Mouse (Mus musculus) B cell, adult 2 months (primary cell): Measurements from ENCODE around the gene Ccn5.

Source experiments
- DNase-seq, 2 experiments: peaks; one replicate each; pipeline ENCODE4 v3.0.0; 2022

The Ccn5 gene

DNA sequence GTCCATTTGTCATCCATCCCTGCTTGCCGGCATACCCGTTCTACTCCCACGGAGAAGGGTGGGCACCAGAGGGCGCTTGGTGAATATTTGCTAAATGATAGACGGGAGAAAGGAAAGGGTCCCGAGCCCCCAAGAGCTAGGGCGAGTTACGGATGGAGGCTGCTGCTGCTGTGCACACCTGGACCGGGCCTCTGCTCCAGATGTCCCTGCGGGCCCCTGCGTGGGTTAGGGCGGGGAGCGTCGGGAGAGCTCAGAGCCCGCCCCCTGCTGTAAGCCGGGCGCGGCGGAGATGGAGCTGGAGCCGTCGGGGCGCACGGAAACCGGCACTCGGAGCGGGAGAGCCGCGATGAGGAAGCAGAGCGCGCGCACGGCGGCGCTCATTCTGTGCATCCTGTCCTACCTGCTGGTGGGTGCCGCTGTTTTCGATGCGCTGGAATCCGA is 32.8 kb downstream of the Ccn5 start, which contains the start of gene Kcnk15:
Gene Kcnk15 (plus strand): TSS at position 191 of the 441 bp plus-strand sequence.
- DNase-seq, result no peak

DNA sequence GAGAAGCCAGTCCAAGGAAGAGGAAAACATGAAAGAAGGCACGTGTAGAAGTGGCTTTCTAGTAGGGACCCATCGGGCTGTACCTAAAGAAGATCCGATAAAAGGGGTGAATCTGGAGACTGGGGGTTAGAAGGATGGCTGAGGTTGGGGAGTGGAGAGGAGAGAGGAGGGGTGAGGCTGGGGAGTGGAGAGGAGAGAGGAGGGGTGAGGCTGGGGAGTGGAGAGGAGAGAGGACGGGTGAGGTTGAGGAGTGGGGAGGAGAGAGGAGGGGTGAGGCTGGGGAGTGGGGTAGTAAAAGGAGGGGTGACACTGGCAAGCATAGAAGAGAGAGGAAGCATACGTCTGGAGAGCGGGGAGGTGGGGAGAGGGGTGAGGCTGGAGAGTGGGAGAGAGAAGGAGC is 36.6 kb downstream of the Ccn5 start:
- no peak for DNase-seq

- peak; percentile 51 to 60 for DNase-seq
These were observed 37.7 kb downstream of the Ccn5 start for GRCm38 (mm10) chr2:163858254-163858947.

DNA sequence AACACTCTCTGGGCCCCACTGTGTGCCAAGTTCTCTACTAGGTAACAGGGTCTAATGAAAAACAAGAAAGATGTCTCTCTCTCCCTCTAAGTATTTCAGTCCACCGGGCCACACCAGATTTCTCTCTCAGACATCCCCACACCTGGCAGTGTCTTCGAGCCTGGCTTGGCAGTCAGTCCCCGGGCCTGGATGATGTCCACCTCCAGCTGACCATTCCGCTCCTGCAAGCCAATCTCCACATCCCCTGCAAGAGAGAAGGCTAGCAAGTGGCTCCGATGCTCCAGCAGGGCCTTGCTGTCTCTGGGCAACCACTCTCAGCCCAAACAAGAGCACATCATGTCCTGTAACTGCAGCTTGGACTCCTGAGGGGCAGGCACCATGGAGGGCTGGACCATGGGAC is 44.6 kb downstream of the Ccn5 start:
- no peak for DNase-seq

DNA sequence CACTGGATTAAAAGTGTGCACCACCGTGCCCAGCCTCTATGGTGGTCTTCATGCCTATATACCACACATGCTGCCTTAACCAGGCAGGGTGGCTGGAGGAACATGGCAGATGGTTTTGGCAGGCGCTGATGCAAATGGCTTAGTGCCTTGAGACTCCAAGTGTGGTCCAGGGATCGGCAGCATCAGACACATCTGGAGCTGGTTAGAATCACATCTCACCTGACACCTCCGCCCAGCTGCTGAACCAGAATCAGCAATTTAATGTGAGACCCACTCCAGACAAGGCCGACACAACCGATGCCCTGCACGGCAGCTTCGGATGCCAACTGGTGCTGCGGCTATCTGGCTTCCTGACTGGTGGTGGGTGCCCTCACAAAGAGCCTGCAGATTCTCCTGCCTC is 45.4 kb downstream of the Ccn5 start:
- no peak for DNase-seq

GRCm38 (mm10) chr2:163869783-163870182 is 49.1 kb downstream of the Ccn5 start:
- DNase-seq, result no peak

DNA sequence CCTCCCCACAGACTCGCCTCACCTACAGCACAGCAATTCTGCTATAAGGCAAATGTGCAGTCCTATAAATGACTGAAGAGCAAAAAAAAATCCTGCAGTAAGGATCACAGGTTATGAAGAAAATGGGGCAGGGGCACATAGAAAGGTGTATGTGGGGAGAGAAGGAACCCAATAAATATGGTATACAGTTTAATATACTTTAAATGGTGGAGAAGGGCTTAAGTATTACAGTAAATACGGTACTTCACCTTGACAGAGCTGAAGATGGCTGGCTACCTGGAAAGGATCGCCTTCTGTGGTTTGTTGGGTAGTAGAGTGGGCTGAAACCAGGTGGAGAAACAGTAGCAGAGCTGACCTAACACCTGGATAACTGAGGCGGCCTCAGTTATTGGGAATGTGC is 50.6 kb downstream of the Ccn5 start:
- DNase-seq, result no peak

GRCm38 (mm10) chr2:163871906-163872305 is 51.2 kb downstream of the Ccn5 start:
- no peak for DNase-seq

DNA sequence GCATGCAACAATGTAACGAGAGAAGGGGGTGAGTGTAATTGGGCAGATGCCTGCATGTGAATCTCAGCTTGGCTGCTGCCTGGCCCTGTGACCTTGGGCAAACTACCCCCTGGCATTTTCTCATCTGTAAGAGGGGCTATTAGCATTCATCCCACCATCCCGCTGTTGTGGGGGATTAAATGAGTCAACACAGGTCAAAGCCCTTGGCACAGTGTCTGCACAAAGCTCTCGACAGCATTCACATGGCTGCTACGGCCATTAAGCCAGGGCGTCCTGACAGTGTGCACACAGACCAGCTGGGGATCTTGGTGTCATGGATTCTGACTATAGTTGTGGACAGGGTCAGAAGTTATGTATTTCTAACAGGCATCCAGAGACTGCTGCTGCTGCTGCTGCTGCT is 54.2 kb downstream of the Ccn5 start:
- DNase-seq, result no peak

DNA sequence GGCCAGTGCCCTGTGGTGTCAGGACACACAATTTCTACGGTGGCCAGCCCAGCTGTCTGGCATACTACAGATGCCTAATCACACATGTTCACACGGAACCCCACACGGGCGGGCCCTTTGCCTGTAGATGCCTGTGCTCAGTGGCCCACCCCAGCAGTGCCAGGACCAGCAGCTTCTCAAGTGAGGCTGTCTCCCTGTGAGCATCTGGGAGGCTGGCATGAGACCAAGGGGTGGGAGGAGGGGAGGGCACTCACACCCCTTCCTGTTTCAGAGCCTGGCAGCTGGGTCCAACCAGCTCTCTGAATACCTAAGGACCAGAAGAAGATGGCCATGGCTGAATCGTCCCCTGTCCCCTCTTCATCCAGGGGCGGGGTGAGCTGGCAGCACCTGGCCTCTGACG is 54.8 kb downstream of the Ccn5 start:
- no peak for DNase-seq

GRCm38 (mm10) chr2:163876830-163877498 is 56.3 kb downstream of the Ccn5 start:
- no peak for DNase-seq

GRCm38 (mm10) chr2:163880891-163881290 is 60.2 kb downstream of the Ccn5 start:
- no peak for DNase-seq
